Mouse (Mus musculus): ENCODE data around the gene Brd1.
A peak's percentile ranks its signal among the peaks of the same experiment; 100 is the strongest.
"Not testable (repeated sequence)": the region's sequence is repeated elsewhere in the genome, so short reads cannot be mapped to it uniquely, and the experiment has no call there.

Brd1 gene

GRCm38 (mm10) chr15:88730717-88731116, 3.3 kb downstream of the Brd1 start:
- DNase-seq (ENCODE audit: low read depth, low spot score) = no peak

- no peak for DNase-seq (ENCODE audit: low read depth, low spot score)
Measured at GRCm38 (mm10) chr15:88727204-88727603, 6.8 kb downstream of the Brd1 start.

DNA sequence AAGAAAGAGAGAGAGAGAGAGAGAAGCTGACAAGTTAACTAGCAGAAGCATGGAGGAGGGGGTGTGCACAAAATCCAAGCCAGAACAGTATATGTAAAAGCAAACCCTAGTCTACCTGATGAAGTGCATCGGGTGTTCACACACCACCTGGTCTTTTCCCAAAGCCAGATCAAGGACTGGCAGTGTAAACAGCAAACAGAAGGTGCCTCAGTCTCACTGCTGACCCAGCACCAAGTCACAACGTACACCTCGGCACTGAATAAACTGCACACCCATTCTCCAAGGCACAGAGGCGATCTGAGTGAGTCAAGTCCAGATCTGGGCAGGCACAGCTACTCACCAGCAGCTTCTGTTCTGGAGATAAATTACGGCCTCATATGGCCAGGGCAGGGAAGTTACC, 9.0 kb downstream of the Brd1 start:
- no peak for DNase-seq (ENCODE audit: low read depth, low spot score)

DNA sequence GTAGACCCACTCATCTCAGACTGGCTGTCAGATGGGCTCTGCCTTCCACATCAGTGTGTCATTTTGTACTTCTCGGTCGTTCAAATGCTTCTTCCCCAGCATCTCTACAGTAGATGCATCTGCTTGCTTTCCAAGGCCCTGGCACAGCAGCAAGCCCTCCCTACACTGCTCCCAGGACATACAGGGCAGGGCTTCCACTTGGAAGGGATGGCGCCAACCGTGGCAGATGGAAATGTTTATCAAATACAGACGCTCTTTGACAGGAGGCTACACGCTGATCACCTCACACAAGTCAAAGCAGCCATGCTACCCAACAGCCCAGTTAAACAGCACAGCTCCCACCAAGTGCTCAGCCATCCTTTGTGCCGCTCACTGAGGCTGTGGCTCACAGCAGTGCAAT, 9.7 kb downstream of the Brd1 start:
- no peak for DNase-seq (ENCODE audit: low read depth, low spot score)

- DNase-seq (ENCODE audit: low read depth, low spot score) = no peak
Measured at GRCm38 (mm10) chr15:88723205-88723604, 10.8 kb downstream of the Brd1 start.

DNA sequence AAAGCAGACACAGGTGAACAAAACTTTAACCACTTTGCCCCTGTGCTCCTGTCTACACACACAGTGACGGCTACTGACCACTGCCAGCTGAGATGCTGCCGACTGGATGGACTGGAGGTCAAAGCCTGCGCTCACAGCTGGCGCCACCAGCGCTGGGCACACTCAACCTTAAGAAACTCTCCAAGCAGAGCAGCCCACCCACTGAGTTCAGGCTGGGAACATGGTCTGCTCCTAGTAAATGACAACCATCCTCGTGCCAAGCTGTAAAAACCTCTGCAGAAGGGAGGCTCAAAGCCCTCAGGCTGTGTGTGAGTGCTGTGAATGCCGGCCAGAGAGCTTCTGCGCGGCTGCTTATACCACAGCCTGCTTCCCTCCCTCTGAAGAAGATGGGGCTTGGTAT, 16.8 kb downstream of the Brd1 start:
- no peak for DNase-seq (ENCODE audit: low read depth, low spot score)

- DNase-seq (ENCODE audit: low read depth, low spot score) = no peak
Measured at GRCm38 (mm10) chr15:88716350-88716749, 17.7 kb downstream of the Brd1 start.

- no peak for DNase-seq (ENCODE audit: low read depth, low spot score)
Measured at GRCm38 (mm10) chr15:88714021-88714589, 19.9 kb downstream of the Brd1 start.

- no peak for DNase-seq (ENCODE audit: low read depth, low spot score)
Measured at GRCm38 (mm10) chr15:88712501-88712900, 21.5 kb downstream of the Brd1 start.

GRCm38 (mm10) chr15:88709878-88710277, 24.2 kb downstream of the Brd1 start:
- DNase-seq (ENCODE audit: low read depth, low spot score) = no peak

- peak; percentile 18 for DNase-seq (ENCODE audit: low read depth, low spot score)
Measured at GRCm38 (mm10) chr15:88708657-88709511, 25.1 kb downstream of the Brd1 start.

GRCm38 (mm10) chr15:88708204-88708603, 25.8 kb downstream of the Brd1 start:
- DNase-seq (ENCODE audit: low read depth, low spot score) = no peak

DNA sequence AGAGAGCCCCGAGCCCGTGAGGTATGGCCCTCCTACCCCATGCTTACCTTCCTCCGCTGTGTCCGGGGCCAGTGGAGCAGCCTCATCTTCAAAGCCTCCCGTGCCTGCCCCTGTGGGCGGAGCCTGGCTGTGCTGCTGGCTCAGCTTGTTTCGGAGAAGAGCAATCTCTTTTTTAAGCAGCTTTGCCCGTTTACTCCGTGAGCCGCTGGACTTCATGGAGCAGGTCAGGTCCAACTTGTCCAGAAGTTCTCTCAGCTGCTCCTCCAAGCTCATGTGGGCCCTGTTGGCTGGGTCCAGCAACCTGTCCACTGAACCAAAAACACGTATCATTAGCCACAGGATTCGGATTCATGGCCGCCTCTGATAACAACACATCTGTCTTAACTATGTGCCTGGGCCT, 27.0 kb downstream of the Brd1 start:
- not testable (repeated sequence) for DNase-seq (ENCODE audit: low read depth, low spot score)

- DNase-seq (ENCODE audit: low read depth, low spot score) = no peak
Measured at GRCm38 (mm10) chr15:88706320-88706719, 27.7 kb downstream of the Brd1 start.

DNA sequence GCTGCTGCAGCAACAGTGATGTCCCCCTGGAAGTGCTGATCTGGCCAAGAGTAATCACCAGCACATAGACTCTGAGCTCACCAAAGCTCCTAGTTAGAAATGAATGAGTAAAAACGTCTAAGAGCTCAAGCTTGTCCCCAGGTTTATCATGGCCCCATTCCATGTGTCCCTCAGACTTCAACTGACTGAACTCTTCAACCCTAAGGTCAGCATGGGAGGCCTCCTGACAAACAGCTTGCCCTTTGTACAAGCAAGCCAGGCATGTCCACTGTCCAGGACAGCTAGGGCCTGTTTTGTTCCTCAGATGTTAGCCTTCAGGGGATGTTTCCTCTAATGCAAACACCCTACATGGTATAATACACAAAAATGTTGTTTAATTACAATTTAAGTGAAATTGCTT, 29.7 kb downstream of the Brd1 start:
- no peak for DNase-seq (ENCODE audit: low read depth, low spot score)

- no peak for DNase-seq (ENCODE audit: low read depth, low spot score)
Measured at GRCm38 (mm10) chr15:88702501-88702900, 31.5 kb downstream of the Brd1 start.

DNA sequence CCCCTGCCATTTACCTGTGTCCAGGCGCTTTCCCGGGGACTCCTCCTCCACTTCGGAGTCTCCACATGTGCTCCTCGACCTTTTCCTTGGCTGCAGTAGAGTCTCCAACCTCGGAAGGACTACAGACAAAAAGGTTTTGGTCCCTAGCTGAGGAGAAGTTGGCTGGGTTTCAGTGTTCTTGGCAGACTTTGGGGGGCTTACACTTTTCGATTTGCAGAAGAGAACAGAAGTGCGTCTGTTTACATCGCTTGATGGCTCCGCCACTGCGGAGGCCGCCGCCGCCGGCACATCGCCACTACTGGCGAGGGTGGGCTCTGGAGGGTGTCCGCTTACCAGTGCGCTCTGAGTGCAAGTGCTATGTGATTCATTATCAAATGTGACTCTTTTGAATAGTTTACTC, 33.3 kb downstream of the Brd1 start:
- DNase-seq (ENCODE audit: low read depth, low spot score) = no peak

- no peak for DNase-seq (ENCODE audit: low read depth, low spot score)
Measured at GRCm38 (mm10) chr15:88699508-88699907, 34.5 kb downstream of the Brd1 start.

- DNase-seq (ENCODE audit: low read depth, low spot score) = no peak
Measured at GRCm38 (mm10) chr15:88697586-88697985, 36.4 kb downstream of the Brd1 start.

DNA sequence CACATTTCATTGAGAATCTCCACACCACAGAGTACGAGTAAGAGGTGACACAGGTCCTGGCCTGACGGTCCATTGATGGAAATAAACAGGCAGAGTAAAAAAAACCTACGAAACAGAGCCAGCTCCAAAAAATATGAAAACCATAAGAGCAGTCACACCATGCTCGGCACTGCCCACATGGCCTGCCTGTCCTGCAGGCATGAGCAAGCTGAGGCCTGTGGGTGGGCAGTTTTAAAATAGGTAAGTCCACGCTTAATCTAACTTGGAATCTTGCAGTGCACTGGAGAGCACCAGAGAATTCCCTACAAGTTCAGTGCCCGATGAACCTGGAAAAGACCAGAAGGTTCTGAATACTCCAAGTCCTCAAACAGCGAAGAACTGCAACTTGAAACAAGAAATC, 38.0 kb downstream of the Brd1 start:
- DNase-seq (ENCODE audit: low read depth, low spot score) = no peak

DNA sequence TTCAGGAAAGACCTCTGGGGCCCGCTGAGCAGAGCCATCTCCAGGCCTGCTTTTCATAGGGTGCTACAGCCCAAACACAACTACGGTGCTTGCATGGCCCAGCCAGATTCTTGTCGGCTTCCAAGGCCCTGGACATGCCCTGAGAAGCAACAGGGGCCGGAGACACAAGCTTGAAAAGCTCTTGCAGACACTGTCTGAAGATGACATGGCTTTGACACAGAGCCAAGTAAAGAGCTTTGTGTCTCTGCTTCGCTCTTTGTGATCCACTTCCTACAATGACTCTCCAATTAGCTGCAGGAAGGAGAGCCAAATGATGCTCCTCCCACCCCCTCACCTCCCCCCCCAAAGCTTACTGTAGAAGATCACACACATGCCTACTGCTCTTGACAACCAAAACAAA, 40.0 kb downstream of the Brd1 start:
- no peak for DNase-seq (ENCODE audit: low read depth, low spot score)

- DNase-seq (ENCODE audit: low read depth, low spot score) = no peak
Measured at GRCm38 (mm10) chr15:88692720-88693119, 41.3 kb downstream of the Brd1 start.

DNA sequence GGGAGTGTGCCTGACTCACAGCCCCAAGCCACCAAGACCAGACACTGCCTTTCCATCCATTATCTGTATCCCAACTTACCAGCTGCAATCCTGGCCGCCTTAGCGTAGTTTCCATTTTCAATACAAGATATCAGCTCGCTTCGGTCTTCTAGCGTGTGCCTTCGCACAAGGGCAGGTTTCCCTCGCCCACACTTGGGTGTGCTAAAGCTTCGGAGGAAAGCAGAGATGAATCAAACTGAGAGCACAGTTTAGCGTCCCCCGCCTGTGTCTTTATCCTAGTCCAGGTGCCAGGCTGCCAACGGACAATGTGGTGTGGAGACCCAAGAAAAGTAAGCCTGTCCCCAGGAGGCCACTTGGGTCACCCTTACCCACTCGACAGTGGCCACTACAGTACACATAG, 42.9 kb downstream of the Brd1 start:
- DNase-seq (ENCODE audit: low read depth, low spot score) = no peak

Measured in skeletal muscle tissue, adult 2 months (tissue).